Mouse (Mus musculus) left cerebral cortex, adult 18-20 months (tissue): ENCODE results near the gene Tgfbr2. TPM values are rescaled to one million over a fixed set of nuclear protein-coding genes. Genes with fewer than 3 reads are reported as not detected.
A peak's percentile ranks its signal among the peaks of the same experiment; 100 is the strongest.

Source experiments
- DNase-seq, 2 experiments: peaks; one replicate each; pipeline ENCODE4 v3.0.0; 2021 to 2022; ENCODE audit warnings: low spot score in 2 of 2, mixed read lengths in 1 of 2
- total RNA-seq, 2 experiments: library from RNA; stranded (reverse); gene quantifications; 2 replicates each; pipeline ENCODE4 v1.2.3; 2021

Tgfbr2 gene
- total RNA-seq, 2 experiments from 2014 or later = 12.4 to 13.1 TPM

- DNase-seq = no peak
These were observed 12.2 kb downstream of the Tgfbr2 start for GRCm38 (mm10) chr9:116162866-116163374.

GRCm38 (mm10) chr9:116160860-116161259, 14.3 kb downstream of the Tgfbr2 start:
- no peak for DNase-seq

- DNase-seq = no peak
These were observed 15.1 kb downstream of the Tgfbr2 start for GRCm38 (mm10) chr9:116160067-116160466.

GRCm38 (mm10) chr9:116156501-116156900, 18.7 kb downstream of the Tgfbr2 start:
- no peak for DNase-seq

GRCm38 (mm10) chr9:116152878-116153277, 22.3 kb downstream of the Tgfbr2 start:
- peak; percentile 29 to 54 for DNase-seq

GRCm38 (mm10) chr9:116150725-116151396, 24.3 kb downstream of the Tgfbr2 start:
- no peak for DNase-seq

- DNase-seq = no peak
These were observed 26.4 kb downstream of the Tgfbr2 start for GRCm38 (mm10) chr9:116148809-116149208.

- no peak for DNase-seq
These were observed 28.9 kb downstream of the Tgfbr2 start for GRCm38 (mm10) chr9:116146235-116146634.

GRCm38 (mm10) chr9:116145231-116145641, 29.9 kb downstream of the Tgfbr2 start:
- DNase-seq = no peak

GRCm38 (mm10) chr9:116140422-116140821, 34.7 kb downstream of the Tgfbr2 start:
- no peak for DNase-seq

- DNase-seq = no peak
These were observed 35.6 kb downstream of the Tgfbr2 start for GRCm38 (mm10) chr9:116139549-116139948.

GRCm38 (mm10) chr9:116138595-116139134, 36.5 kb downstream of the Tgfbr2 start:
- peak; percentile 44 to 53 for DNase-seq

- no peak for DNase-seq
These were observed 37.5 kb downstream of the Tgfbr2 start for GRCm38 (mm10) chr9:116137645-116138044.

- DNase-seq = no peak
These were observed 38.3 kb downstream of the Tgfbr2 start for GRCm38 (mm10) chr9:116136811-116137210.

GRCm38 (mm10) chr9:116136146-116136545, 39.0 kb downstream of the Tgfbr2 start:
- DNase-seq = no peak

GRCm38 (mm10) chr9:116134488-116134887, 40.7 kb downstream of the Tgfbr2 start:
- no peak for DNase-seq

GRCm38 (mm10) chr9:116133312-116133980, 41.7 kb downstream of the Tgfbr2 start:
- no peak for DNase-seq

GRCm38 (mm10) chr9:116128886-116129285, 46.3 kb downstream of the Tgfbr2 start:
- DNase-seq = no peak

- DNase-seq = no peak
These were observed 46.8 kb downstream of the Tgfbr2 start for GRCm38 (mm10) chr9:116128311-116128710.

GRCm38 (mm10) chr9:116126494-116126893, 48.7 kb downstream of the Tgfbr2 start:
- DNase-seq = no peak

- no peak for DNase-seq
These were observed 52.1 kb downstream of the Tgfbr2 start for GRCm38 (mm10) chr9:116122969-116123589.

- no peak for DNase-seq
These were observed 52.6 kb downstream of the Tgfbr2 start for GRCm38 (mm10) chr9:116122544-116122943.
